Mouse (Mus musculus): ENCODE data around the gene Iqcf3.
"Not testable (repeated sequence)": the region's sequence is repeated elsewhere in the genome, so short reads cannot be mapped to it uniquely, and the experiment has no call there.

Iqcf3 gene

GRCm38 (mm10) chr9:106561531-106561930, at the start of gene Iqcf3:
TSS of gene Iqcf3 (minus strand) at chr9:106561631.
- DNase-seq (ENCODE audit: low spot score) = no peak

GRCm38 (mm10) chr9:106610727-106611126, 49.3 kb upstream of the Iqcf3 start:
- no peak for DNase-seq (ENCODE audit: low spot score)

GRCm38 (mm10) chr9:106600546-106600945, 39.1 kb upstream of the Iqcf3 start:
- peak; percentile 41 for DNase-seq (ENCODE audit: low spot score)

GRCm38 (mm10) chr9:106598466-106598865, 37.0 kb upstream of the Iqcf3 start:
- no peak for DNase-seq (ENCODE audit: low spot score)

GRCm38 (mm10) chr9:106595836-106596235, 34.4 kb upstream of the Iqcf3 start:
- no peak for DNase-seq (ENCODE audit: low spot score)

- not testable (repeated sequence) for DNase-seq (ENCODE audit: low spot score)
Measured at GRCm38 (mm10) chr9:106595402-106595801, 34.0 kb upstream of the Iqcf3 start.

- no peak for DNase-seq (ENCODE audit: low spot score)
Measured at GRCm38 (mm10) chr9:106592158-106592557, 30.7 kb upstream of the Iqcf3 start.

- DNase-seq (ENCODE audit: low spot score) = no peak
Measured at GRCm38 (mm10) chr9:106582552-106582951, 21.1 kb upstream of the Iqcf3 start.

- no peak for DNase-seq (ENCODE audit: low spot score)
Measured at GRCm38 (mm10) chr9:106580016-106580415, 18.6 kb upstream of the Iqcf3 start.

- DNase-seq (ENCODE audit: low spot score) = no peak
Measured at GRCm38 (mm10) chr9:106576112-106576511, 14.7 kb upstream of the Iqcf3 start.

GRCm38 (mm10) chr9:106573366-106573765, 11.9 kb upstream of the Iqcf3 start:
- no peak for DNase-seq (ENCODE audit: low spot score)

- no peak for DNase-seq (ENCODE audit: low spot score)
Measured at GRCm38 (mm10) chr9:106572186-106572585, 10.8 kb upstream of the Iqcf3 start.

GRCm38 (mm10) chr9:106570896-106571295, 9.5 kb upstream of the Iqcf3 start, which contains the start of gene Iqcf4:
TSS of gene Iqcf4 (minus strand) at chr9:106570996.
- DNase-seq (ENCODE audit: low spot score) = no peak

GRCm38 (mm10) chr9:106566437-106566836, 5.0 kb upstream of the Iqcf3 start:
- DNase-seq (ENCODE audit: low spot score) = no peak

- DNase-seq (ENCODE audit: low spot score) = no peak
Measured at GRCm38 (mm10) chr9:106564025-106564424, 2.6 kb upstream of the Iqcf3 start.

GRCm38 (mm10) chr9:106562291-106562690, 860 bp upstream of the Iqcf3 start:
- no peak for DNase-seq (ENCODE audit: low spot score)

- DNase-seq (ENCODE audit: low spot score) = no peak
Measured at GRCm38 (mm10) chr9:106534975-106535374, 26.5 kb downstream of the Iqcf3 start.

- no peak for DNase-seq (ENCODE audit: low spot score)
Measured at GRCm38 (mm10) chr9:106534296-106534695, 27.1 kb downstream of the Iqcf3 start.

GRCm38 (mm10) chr9:106531833-106532232, 29.6 kb downstream of the Iqcf3 start:
- DNase-seq (ENCODE audit: low spot score) = peak; percentile 34

- DNase-seq (ENCODE audit: low spot score) = no peak
Measured at GRCm38 (mm10) chr9:106519909-106520308, 41.5 kb downstream of the Iqcf3 start.

GRCm38 (mm10) chr9:106519433-106519832, 42.0 kb downstream of the Iqcf3 start:
- DNase-seq (ENCODE audit: low spot score) = no peak

GRCm38 (mm10) chr9:106514273-106514672, 47.2 kb downstream of the Iqcf3 start, which contains the start of gene Iqcf5:
TSS of gene Iqcf5 (plus strand) at chr9:106514573.
- no peak for DNase-seq (ENCODE audit: low spot score)

- no peak for DNase-seq (ENCODE audit: low spot score)
Measured at GRCm38 (mm10) chr9:106513566-106513965, 47.9 kb downstream of the Iqcf3 start.

GRCm38 (mm10) chr9:106512729-106513450, 48.5 kb downstream of the Iqcf3 start:
- no peak for DNase-seq (ENCODE audit: low spot score)

All from c-Kit-positive CD71-positive TER-119-positive erythroid progenitor cells, embryonic 14.5 days (primary cell).